Mouse (Mus musculus) C2C12 (cell line): ENCODE results near the gene Hspa12a.

Source experiments
- CEBPB ChIP-seq: IDR thresholded peaks from one replicate; pipeline ENCODE4 v1.6.1; 2011; ENCODE audit warnings: low read depth, mild to moderate bottlenecking, control low read depth, moderate library complexity
- CTCF ChIP-seq: IDR thresholded peaks from one replicate; pipeline ENCODE4 v1.5.1; 2011; ENCODE audit not compliant: control insufficient read depth, insufficient read depth, insufficient read length
- MAX ChIP-seq: IDR thresholded peaks from one replicate; pipeline ENCODE4 v1.6.1; 2011; ENCODE audit warnings: mild to moderate bottlenecking, control low read depth
- USF1 ChIP-seq: IDR thresholded peaks from one replicate; pipeline ENCODE4 v1.6.1; 2011; ENCODE audit warnings: low read depth, mild to moderate bottlenecking, control low read depth, moderate library complexity

GRCm38 (mm10) chr19:58808864-58809263 lies 134.6 kb downstream of the Hspa12a start:
- TF ChIP-seq MAX (no peak), CTCF (no peak), USF1 (no peak), CEBPB (no peak)
